Mouse (Mus musculus): Measurements from ENCODE around the gene Rad51b.

GRCm38 (mm10) chr12:79534778-79535177 lies 237.7 kb downstream of the Rad51b start:
- TF ChIP-seq CTCF (IDR thresholded peaks at IDR 0.05; ENCODE audit: low read depth, low read length) (no peak), EP300 (IDR thresholded peaks at IDR 0.05; ENCODE audit: insufficient read depth, low read depth, low read length) (no peak), POLR2A (IDR thresholded peaks at IDR 0.05; ENCODE audit: insufficient read depth, low read length) (no peak)
